Mouse (Mus musculus) ES-Bruce4 (cell line): ENCODE data around the gene Tcp1. TPM values are rescaled to one million over a fixed set of nuclear protein-coding genes. Genes with fewer than 3 reads are reported as not detected.

ENCODE experiments used
- H3K27ac ChIP-seq: 2 replicates; pipeline ENCODE4 v1.5.1; 2012; ENCODE audit warnings: low read length, inconsistent platforms; ENCODE audit not compliant: insufficient read depth
- H3K27me3 ChIP-seq: 2 replicates; pipeline ENCODE4 v1.6.1; 2012; ENCODE audit warnings: mild to moderate bottlenecking, low read length, inconsistent platforms; ENCODE audit not compliant: control insufficient read depth, poor library complexity, insufficient read depth, severe bottlenecking
- H3K36me3 ChIP-seq: 2 replicates; pipeline ENCODE4 v1.6.1; 2012; ENCODE audit warnings: inconsistent platforms, mild to moderate bottlenecking, low read length, moderate library complexity; ENCODE audit not compliant: control insufficient read depth, poor library complexity, insufficient read depth, severe bottlenecking
- H3K4me1 ChIP-seq: one replicate; pipeline ENCODE4 v1.8.1; 2011; ENCODE audit warnings: low read length; ENCODE audit not compliant: control insufficient read depth, insufficient read depth
- H3K4me3 ChIP-seq: 2 replicates; pipeline ENCODE4 v1.5.1; 2011; ENCODE audit warnings: low read depth, mild to moderate bottlenecking, low read length
- H3K9ac ChIP-seq: 2 replicates; pipeline ENCODE4 v1.6.1; 2012; ENCODE audit warnings: low read depth, mild to moderate bottlenecking, inconsistent platforms; ENCODE audit not compliant: poor library complexity, severe bottlenecking
- H3K9me3 ChIP-seq: replicated peaks from 2 replicates; pipeline ENCODE4 v1.6.1; 2012; ENCODE audit warnings: mild to moderate bottlenecking, low read length, inconsistent platforms; ENCODE audit not compliant: control insufficient read depth, poor library complexity, insufficient read depth, severe bottlenecking
- CTCF ChIP-seq: IDR thresholded peaks from one replicate; pipeline ENCODE4 v1.8.1; 2011; ENCODE audit warnings: low read depth, low read length
- EP300 ChIP-seq: IDR thresholded peaks from 2 replicates; pipeline ENCODE4 v1.6.1; 2011; ENCODE audit warnings: low read depth, low read length; ENCODE audit not compliant: insufficient read depth
- POLR2A ChIP-seq: IDR thresholded peaks from one replicate; pipeline ENCODE4 v1.8.1; 2011; ENCODE audit warnings: low read length; ENCODE audit not compliant: insufficient read depth
- polyA plus RNA-seq: library from polyadenylated mRNA; stranded (reverse); fragments of >200 nt; gene quantifications from 2 replicates; pipeline ENCODE4 v1.2.4, GENCODE M21; 2011; ENCODE audit warnings: low read depth; ENCODE audit not compliant: missing spikeins, insufficient read depth, insufficient read length

Tcp1 gene
- polyA plus RNA-seq, 1 experiment = 673 TPM

- H3K9me3 ChIP-seq = no peaks in the 10 kb centered on the region
- H3K4me3 ChIP-seq = no peak overlapping the region
- H3K27me3 ChIP-seq = no peaks in the 10 kb centered on the region
- H3K4me1 ChIP-seq = no peaks in the 10 kb centered on the region
- H3K36me3 ChIP-seq = peaks cover 12% of the 10 kb centered on the region; the same call in 1 of the 2 replicates
- TF ChIP-seq EP300 (no peak), CTCF (no peak), POLR2A (no peak)
- no peak overlapping the region for H3K27ac ChIP-seq
- H3K9ac ChIP-seq = no peak overlapping the region
Measured at GRCm38 (mm10) chr17:12906436-12906835, 9.1 kb upstream of the Tcp1 start.

- Histone ChIP-seq H3K4me1 (no peaks in the 10 kb centered on the region), H3K27ac (no peak within 1 kb of the TSS), H3K27me3 (no peaks in the 10 kb centered on the region), H3K9me3 (no peaks in the 10 kb centered on the region), H3K36me3 (peaks cover 27% of the 10 kb centered on the region), H3K9ac (peak within 1 kb of the TSS; percentile 34), H3K4me3 (peak within 1 kb of the TSS; percentile 67)
- TF ChIP-seq EP300 (no peak), CTCF (no peak), POLR2A (no peak)
Measured at GRCm38 (mm10) chr17:12909361-12910280, 5.9 kb upstream of the Tcp1 start, which contains the start of gene Pnldc1. Pnldc1 (minus strand) TSS chr17:12910230.

DNA sequence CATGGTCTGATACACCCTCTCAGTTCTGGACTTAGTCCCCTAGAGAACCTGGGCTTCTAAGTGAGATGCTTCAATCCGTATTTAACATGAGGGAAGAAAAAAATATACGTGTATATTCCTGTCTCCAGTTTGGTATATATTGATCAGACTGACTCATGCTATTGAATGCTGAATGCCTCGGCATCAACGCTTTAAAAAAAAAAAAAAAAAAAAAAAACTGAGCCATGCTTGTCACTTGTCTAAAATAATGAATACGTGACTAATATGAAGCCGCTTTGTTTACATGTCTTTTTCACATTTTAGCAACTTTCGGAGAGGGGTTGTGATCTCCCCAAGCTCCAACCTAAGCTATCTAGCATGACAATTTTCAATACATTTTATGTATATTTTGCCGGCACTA, 5.1 kb upstream of the Tcp1 start:
- H3K4me1 ChIP-seq = no peaks in the 10 kb centered on the region
- no peaks in the 10 kb centered on the region for H3K9me3 ChIP-seq
- H3K4me3 ChIP-seq = no peak overlapping the region; the same call in 1 of the 2 replicates
- H3K27ac ChIP-seq = no peak overlapping the region
- H3K36me3 ChIP-seq = peaks cover 27% of the 10 kb centered on the region
- H3K27me3 ChIP-seq = no peaks in the 10 kb centered on the region
- TF ChIP-seq EP300 = no peak
- TF ChIP-seq CTCF = no peak
- TF ChIP-seq POLR2A = no peak
- peak overlapping the region; percentile 34; the same call in 1 of the 2 replicates for H3K9ac ChIP-seq

DNA sequence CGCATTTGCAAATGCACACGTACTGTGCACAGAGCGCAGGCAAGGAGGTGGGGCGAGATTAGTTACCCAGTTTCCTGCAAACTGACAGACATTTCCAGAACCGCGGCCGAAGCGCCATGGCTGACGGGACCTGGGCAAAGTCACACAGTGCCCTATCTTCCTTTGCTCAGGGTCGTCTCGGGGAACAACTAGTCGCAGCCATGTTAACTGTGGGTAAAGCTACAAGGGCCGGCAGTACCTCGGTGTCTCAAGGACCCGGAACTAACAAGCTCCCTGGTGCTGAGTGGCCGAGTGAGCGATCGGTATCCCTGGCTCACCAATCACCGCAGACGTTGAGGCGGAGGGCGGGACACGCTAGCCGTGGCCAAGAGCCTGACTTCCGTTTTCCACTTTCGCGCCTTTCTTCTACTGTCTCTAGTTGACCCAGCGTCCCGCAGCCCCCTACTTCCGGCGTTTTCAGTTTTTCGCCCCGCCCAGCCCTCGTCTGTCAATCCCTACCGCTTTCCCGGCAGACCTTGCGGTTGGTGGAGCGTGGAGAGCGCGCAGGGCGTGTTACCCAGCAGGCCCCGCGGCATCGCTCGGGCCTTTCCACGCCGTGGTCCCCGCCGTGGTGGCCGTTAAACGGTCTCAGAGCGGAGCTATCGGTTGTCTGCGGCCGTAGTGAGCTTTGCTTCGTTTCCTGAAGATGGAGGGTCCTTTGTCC, 531 bp downstream of the Tcp1 start, which contains the start of gene Mrpl18:
Gene Mrpl18, minus strand, starts transcription at position 465 of the 703 bp plus-strand sequence.
- peak within 1 kb of the TSS; percentile 94 for H3K9ac ChIP-seq
- H3K4me3 ChIP-seq = peak within 1 kb of the TSS; percentile 98
- no peaks in the 10 kb centered on the region for H3K9me3 ChIP-seq
- peaks cover 2% of the 10 kb centered on the region for H3K4me1 ChIP-seq
- H3K27ac ChIP-seq = peak within 1 kb of the TSS; percentile 62
- peaks cover 52% of the 10 kb centered on the region for H3K36me3 ChIP-seq
- no peaks in the 10 kb centered on the region for H3K27me3 ChIP-seq
- TF ChIP-seq POLR2A (peak; percentile 95), CTCF (no peak), EP300 (0 out of 2 replicates have a peak, but pooled peaks have one; percentile 11)

GRCm38 (mm10) chr17:12916588-12917380, 1.3 kb downstream of the Tcp1 start:
- TF ChIP-seq CTCF (no peak), POLR2A (no peak), EP300 (no peak)
- Histone ChIP-seq H3K36me3 (peaks cover 59% of the 10 kb centered on the region), H3K4me1 (peaks cover 2% of the 10 kb centered on the region), H3K27me3 (no peaks in the 10 kb centered on the region), H3K27ac (peak overlapping the region; percentile 62), H3K9ac (peak overlapping the region; percentile 94), H3K4me3 (peak overlapping the region; percentile 93), H3K9me3 (no peaks in the 10 kb centered on the region)
